Mouse (Mus musculus): ENCODE results near the gene Vmn2r17. TPM values are rescaled to one million over a fixed set of nuclear protein-coding genes. Genes with fewer than 3 reads are reported as not detected.

The Vmn2r17 gene
- not detected for total RNA-seq (2022)

- DNase-seq (ENCODE audit: low spot score in 2 of 2), result no peak
These were observed at the start of gene Vmn2r17 for GRCm38 (mm10) chr5:109419388-109419787. Vmn2r17 (plus strand) TSS chr5:109419688.

GRCm38 (mm10) chr5:109466576-109467506 is 47.4 kb downstream of the Vmn2r17 start:
- peak in 1 of 2 experiments; percentile 3 for DNase-seq (ENCODE audit: low spot score in 2 of 2)

- peak in 1 of 2 experiments; percentile 2 for DNase-seq (ENCODE audit: low spot score in 2 of 2)
These were observed 87.2 kb downstream of the Vmn2r17 start for GRCm38 (mm10) chr5:109506729-109507128.

Other genes starting within 250 kb of the Vmn2r17 start
- not detected for gene Vmn2r13, start 227.5 kb upstream of the Vmn2r17 start, total RNA-seq (2022)
- not detected for gene Vmn2r14, start 195.0 kb upstream of the Vmn2r17 start, total RNA-seq (2022)
- gene Vmn2r15, start 122.0 kb upstream of the Vmn2r17 start, total RNA-seq (2022), result not detected
- gene Vmn2r16, start 89.5 kb upstream of the Vmn2r17 start, total RNA-seq (2022), result not detected
- gene Crlf2, start 139.3 kb downstream of the Vmn2r17 start, total RNA-seq (2022), result 10 to 100 TPM; 25.7 to 42.9 (median 33.2) TPM